Mouse (Mus musculus): ENCODE data around the gene Cryba4.

Gene Cryba4

DNA sequence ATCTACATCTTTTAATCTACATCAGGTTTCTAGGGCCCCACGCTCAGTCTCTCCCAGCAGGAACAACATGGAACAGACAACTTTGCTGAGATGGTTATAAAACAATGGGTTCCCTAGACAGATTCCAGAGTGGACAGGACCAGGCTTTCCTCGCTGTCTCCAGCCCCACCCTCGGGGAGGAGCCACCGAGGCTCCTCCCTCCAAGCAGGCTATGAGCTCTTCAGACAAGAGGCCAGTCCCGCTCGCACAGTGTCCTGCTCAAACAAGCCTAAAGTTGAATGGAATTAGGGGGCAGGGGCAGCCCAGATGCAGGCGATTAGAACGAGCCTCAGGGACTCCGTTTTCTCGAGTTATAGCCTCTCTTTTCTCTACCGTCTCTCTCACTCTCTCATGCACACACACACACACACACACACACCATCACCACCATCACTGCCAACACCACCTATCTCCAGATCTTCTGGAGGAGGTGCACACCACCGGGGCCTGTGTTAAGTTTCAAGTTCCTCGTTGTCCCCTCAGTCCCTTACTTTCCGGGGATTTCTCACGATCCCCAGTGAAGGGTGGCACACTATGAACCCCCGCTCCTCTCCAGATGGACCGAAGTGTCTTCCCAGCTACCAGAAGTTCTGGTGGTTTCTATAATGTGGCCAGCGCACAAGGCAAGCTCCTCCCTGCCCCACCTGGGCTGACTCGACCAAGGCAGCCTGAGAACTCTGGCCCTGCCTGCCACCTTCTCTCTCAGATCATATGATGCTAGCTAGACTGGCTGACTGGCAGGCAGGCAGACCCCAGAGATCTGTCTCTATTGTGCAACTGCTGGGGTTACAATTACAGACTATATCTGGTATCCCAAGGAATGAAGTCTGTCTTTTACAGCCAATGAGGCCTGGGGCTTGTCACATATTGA is 38.7 kb downstream of the Cryba4 start:
- in situ Hi-C loops (cut with MboI; ENCODE audit: low sequenced_read_pairs) = loop anchor here (25.0 kb wide), 1 partner anchor 849 kb away; the partner anchor contains the start of gene Crybb2

DNA sequence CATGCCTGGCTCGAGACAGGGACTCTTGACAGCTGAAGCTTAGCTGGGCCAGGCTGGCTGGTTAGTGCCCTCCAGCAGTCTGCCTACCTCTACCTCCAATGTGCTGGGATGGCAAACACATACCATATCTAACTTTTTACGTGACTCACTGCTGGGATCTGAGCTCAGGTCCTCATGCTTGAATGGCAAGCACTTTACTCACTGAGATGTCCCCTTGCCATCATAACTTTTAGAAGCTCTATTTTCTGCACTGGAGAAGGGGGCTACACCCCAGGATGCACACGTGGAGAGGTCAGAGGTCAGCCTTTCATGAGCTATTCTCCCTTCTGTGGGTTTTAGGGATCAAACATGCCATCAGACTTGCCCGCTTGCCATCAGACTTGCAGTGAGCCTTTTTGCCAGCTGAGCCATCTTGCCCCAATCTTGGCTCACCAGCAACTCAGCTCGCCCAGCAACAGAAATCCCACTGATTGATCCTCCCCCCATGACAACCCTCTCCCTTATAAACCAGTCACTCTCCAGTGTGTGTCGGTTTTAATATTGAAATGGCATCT is 39.5 kb downstream of the Cryba4 start:
- in situ Hi-C loops (cut with MboI; ENCODE audit: low sequenced_read_pairs) = loop anchor here (25.0 kb wide), 1 partner anchor 850 kb away; the partner anchor contains the start of gene Crybb2

DNA sequence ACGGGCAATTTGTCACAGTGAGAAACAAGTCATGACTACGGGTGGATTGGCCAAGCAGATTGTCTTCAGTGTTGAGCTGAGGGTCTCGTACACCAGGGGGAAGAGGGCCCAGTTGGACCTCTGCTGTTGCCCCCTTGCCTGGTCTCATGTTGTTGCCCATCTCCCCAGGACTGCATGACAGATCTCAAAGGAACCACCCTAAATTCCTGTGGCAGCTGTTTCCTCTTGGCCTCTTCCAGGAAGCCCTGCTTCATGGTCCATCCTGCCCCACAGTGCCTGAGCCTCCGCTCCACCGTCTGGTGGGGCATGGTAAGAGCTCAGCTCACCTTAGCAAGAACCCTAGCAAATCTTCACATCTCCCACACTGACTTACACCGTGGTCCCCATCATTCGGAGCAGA is 40.4 kb downstream of the Cryba4 start:
- in situ Hi-C loops (cut with MboI; ENCODE audit: low sequenced_read_pairs) = loop anchor here (25.0 kb wide), 1 partner anchor 850 kb away; the partner anchor contains the start of gene Crybb2

DNA sequence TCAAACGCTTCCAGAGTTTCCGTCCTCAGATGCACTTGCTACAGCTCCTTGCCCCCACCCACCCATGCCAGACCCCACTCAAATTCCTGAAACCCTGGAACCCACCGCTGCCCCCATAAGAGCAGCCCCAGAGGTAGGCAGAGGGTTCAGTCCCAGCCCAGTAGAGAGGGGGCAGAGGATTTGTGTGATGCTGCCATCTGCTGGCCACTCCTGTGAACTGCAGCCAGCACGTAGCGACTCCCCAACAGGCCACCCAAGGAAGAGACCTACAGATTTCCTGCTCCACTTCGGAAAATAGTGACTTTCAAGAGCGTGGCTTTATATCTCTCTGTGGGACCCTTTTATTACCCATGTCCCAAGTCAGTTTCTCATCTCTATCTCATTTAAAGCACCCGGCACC is 42.2 kb downstream of the Cryba4 start:
- in situ Hi-C loops (cut with MboI; ENCODE audit: low sequenced_read_pairs) = loop anchor here (25.0 kb wide), 1 partner anchor 852 kb away; the partner anchor contains the start of gene Crybb2

DNA sequence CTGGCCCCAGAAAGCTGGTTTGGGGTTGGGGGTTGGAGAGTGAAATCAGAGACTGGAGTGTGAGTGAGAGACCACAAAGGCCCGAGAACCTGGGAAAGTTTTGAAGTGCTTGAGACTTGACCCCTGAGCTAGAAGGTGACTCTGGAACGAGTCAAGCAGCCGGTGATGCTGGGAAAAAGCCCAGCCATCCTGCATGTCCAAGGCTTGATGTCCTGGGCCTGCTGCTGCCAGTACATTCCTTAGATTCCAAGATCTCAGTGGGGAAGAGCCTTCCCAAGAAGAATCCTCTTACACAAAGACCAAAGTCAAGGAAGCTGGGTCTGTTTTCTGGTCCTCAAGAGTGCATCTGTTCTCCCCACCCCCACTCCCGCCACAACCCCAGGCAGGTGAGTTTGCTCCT is 44.0 kb downstream of the Cryba4 start:
- in situ Hi-C loops (cut with MboI; ENCODE audit: low sequenced_read_pairs) = loop anchor here (25.0 kb wide), 1 partner anchor 854 kb away; the partner anchor contains the start of gene Crybb2

DNA sequence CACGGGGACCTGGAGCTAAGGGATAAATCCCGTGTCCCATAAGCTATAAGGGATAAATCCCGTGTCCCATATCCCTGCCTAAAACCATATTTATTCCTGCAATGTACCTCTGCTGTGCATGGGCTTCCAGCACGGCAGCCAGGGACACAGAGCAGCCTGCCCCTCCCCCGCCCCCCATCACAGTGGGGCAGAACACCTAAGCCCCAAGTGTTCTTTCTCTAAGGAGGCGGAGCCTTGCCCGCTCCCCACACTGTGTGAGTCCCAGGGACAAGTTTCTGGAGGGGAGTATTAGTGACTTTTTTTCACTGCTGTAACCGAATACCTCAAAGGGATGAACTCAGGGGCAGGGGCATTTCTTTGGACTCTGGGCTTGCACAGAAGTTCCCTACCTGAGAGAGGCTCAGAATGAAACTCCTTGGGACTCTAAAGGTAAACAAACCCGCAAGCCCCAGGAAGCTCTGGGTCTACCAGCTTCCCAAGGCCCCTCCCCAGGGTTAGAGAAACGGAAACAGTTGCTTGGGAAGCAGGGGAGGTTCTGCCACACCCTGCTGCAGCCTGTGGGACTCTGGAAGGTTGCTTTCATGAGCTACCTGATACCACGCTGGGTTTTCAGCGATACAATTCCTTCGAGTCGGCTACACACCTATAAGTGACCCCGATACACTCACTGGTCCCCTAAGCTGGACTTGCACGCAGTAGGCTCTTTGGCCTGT is 45.6 kb downstream of the Cryba4 start:
- in situ Hi-C loops (cut with MboI; ENCODE audit: low sequenced_read_pairs) = loop anchor here (25.0 kb wide), 1 partner anchor 856 kb away; the partner anchor contains the start of gene Crybb2

DNA sequence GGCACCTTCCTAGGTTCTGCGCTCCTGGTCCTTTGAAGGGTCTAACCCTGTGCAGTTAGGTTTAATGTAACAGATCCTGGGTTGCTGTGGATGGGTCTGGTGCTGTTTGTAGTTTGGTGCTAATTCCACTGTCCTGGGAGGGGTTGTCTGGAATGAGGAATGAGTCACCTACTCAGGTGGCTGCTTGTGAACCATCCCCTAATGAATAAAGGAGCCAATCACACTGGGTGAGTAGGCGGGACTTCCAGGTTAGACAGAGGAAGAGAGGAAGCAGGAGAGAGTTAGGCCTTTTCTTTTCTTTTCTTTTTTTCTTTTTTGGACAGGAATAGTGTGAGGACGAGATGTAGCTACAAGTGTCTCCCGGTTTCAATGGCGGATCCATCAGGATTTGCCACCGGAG is 52.7 kb downstream of the Cryba4 start:
- in situ Hi-C loops (cut with MboI; ENCODE audit: low sequenced_read_pairs) = loop anchor here (25.0 kb wide), 1 partner anchor 863 kb away; the partner anchor contains the start of gene Crybb2
